Mouse (Mus musculus) left cerebral cortex, postnatal 25 days (tissue): ENCODE results near the gene 1700003F12Rik. TPM values are rescaled to one million over a fixed set of nuclear protein-coding genes. Genes with fewer than 3 reads are reported as not detected.

Experiments used
- DNase-seq, 2 experiments: peaks; one replicate each; pipeline ENCODE4 v3.0.0; 2022; ENCODE audit warnings: low spot score in 2 of 2, mixed read lengths in 1 of 2
- intact Hi-C: fragments of 180-260 bp; cut with DNase I; formaldehyde crosslinking; loops from one replicate; pipeline ENCODE4 v1.15.1; 2025
- total RNA-seq, 2 experiments: library from RNA; stranded (reverse); gene quantifications; 2 replicates each; pipeline ENCODE4 v1.2.3; 2021

The 1700003F12Rik gene
- total RNA-seq: 1 to 10 TPM in 1 of 2 experiments, not detected in 1; 1.4 TPM

- intact Hi-C loops: no loop called here
- no peak for DNase-seq
Observed at GRCm38 (mm10) chr2:154546711-154547110, at the start of gene 1700003F12Rik. Gene 1700003F12Rik (plus strand): TSS chr2:154547085.

GRCm38 (mm10) chr2:154498571-154498970 is 48.3 kb upstream of the 1700003F12Rik start:
- no peak for DNase-seq

GRCm38 (mm10) chr2:154499717-154500247 is 47.1 kb upstream of the 1700003F12Rik start:
- intact Hi-C loops: no loop called here
- no peak for DNase-seq

More at GRCm38 (mm10) chr2:154498571-154498970, 48.3 kb upstream of the 1700003F12Rik start:
- intact Hi-C loops: no loop called here

GRCm38 (mm10) chr2:154500758-154501157 is 46.1 kb upstream of the 1700003F12Rik start:
- peak in 1 of 2 experiments; percentile 72 for DNase-seq
- intact Hi-C loops: no loop called here

- intact Hi-C loops: loop anchor here (5.0 kb wide), 1 partner anchor 35 kb away; no protein-coding TSS in a partner anchor
- no peak for DNase-seq
Observed at GRCm38 (mm10) chr2:154507076-154507475, 39.8 kb upstream of the 1700003F12Rik start.

GRCm38 (mm10) chr2:154507566-154508283 is 39.2 kb upstream of the 1700003F12Rik start:
- peak; percentile 36 to 51 for DNase-seq
- intact Hi-C loops: loop anchor here (5.0 kb wide), 1 partner anchor 35 kb away; no protein-coding TSS in a partner anchor

- no peak for DNase-seq
- intact Hi-C loops: loop anchor here (5.0 kb wide), 1 partner anchor 36 kb away; no protein-coding TSS in a partner anchor
Observed at GRCm38 (mm10) chr2:154508450-154508849, 38.4 kb upstream of the 1700003F12Rik start.

GRCm38 (mm10) chr2:154510141-154510540 is 36.7 kb upstream of the 1700003F12Rik start:
- intact Hi-C loops: no loop called here
- no peak for DNase-seq

- intact Hi-C loops: no loop called here
- no peak for DNase-seq
Observed at GRCm38 (mm10) chr2:154516944-154517343, 29.9 kb upstream of the 1700003F12Rik start.

GRCm38 (mm10) chr2:154517424-154517823 is 29.5 kb upstream of the 1700003F12Rik start:
- peak in 1 of 2 experiments; percentile 50 for DNase-seq
- intact Hi-C loops: no loop called here

- no peak for DNase-seq
- intact Hi-C loops: no loop called here
Observed at GRCm38 (mm10) chr2:154521449-154521848, 25.4 kb upstream of the 1700003F12Rik start.

- intact Hi-C loops: no loop called here
- DNase-seq: no peak
Observed at GRCm38 (mm10) chr2:154522334-154522733, 24.6 kb upstream of the 1700003F12Rik start.

- intact Hi-C loops: loop anchor here (1.0 kb wide), 1 partner anchor 146 kb away; no protein-coding TSS in a partner anchor
- peak; percentile 58 to 89 for DNase-seq
Observed at GRCm38 (mm10) chr2:154525285-154525684, 21.6 kb upstream of the 1700003F12Rik start.

GRCm38 (mm10) chr2:154526531-154526930 is 20.4 kb upstream of the 1700003F12Rik start:
- DNase-seq: no peak
- intact Hi-C loops: no loop called here

- intact Hi-C loops: no loop called here
- no peak for DNase-seq
Observed at GRCm38 (mm10) chr2:154532888-154533287, 14.0 kb upstream of the 1700003F12Rik start.

- DNase-seq: no peak
- intact Hi-C loops: loop anchor here (5.0 kb wide), 1 partner anchor 97 kb away; the partner anchor contains the start of gene Cbfa2t2
Observed at GRCm38 (mm10) chr2:154534704-154535270, 12.1 kb upstream of the 1700003F12Rik start.

GRCm38 (mm10) chr2:154538310-154538709 is 8.6 kb upstream of the 1700003F12Rik start:
- peak in 1 of 2 experiments; percentile 92 for DNase-seq
- intact Hi-C loops: loop anchor here (1.0 to 5.0 kb wide), 3 partner anchors 46 to 159 kb away; partner anchors contain the start of gene Cbfa2t2

- DNase-seq: no peak
- intact Hi-C loops: loop anchor here (1.0 to 5.0 kb wide), 4 partner anchors 46 to 159 kb away; partner anchors contain the start of gene Cbfa2t2
Observed at GRCm38 (mm10) chr2:154538710-154539109, 8.2 kb upstream of the 1700003F12Rik start.

GRCm38 (mm10) chr2:154539720-154540119 is 7.2 kb upstream of the 1700003F12Rik start:
- peak in 1 of 2 experiments; percentile 79 for DNase-seq
- intact Hi-C loops: loop anchor here (1.0 to 5.0 kb wide), 2 partner anchors 102 to 122 kb away; partner anchors contain the start of gene Cbfa2t2

GRCm38 (mm10) chr2:154541630-154542029 is 5.3 kb upstream of the 1700003F12Rik start:
- intact Hi-C loops: no loop called here
- no peak for DNase-seq
